Mouse (Mus musculus) intestine, embryonic 14.5 days (tissue): ENCODE results near the gene Dmrta2. TPM values are rescaled to one million over a fixed set of nuclear protein-coding genes. Genes with fewer than 3 reads are reported as not detected.

Experiments used
- ATAC-seq: fragments of 200-750 bp; cut with Nextera tagmentation; replicated peaks from 2 replicates; pipeline ENCODE4 v1.8.0; 2017; ENCODE audit warnings: low read depth, moderate number of reproducible peaks, moderate TSS enrichment, moderate library complexity; ENCODE audit not compliant: low FRiP score, low TSS enrichment
- DNase-seq: peaks from one replicate; pipeline ENCODE4 v3.0.0-alpha.2; 2018; ENCODE audit warnings: low spot score
- H3K27ac ChIP-seq: fragments of 300-500 bp; sonication (generic); 2 replicates; pipeline ENCODE4 v1.5.1; 2014; ENCODE audit warnings: low read depth, mild to moderate bottlenecking, control low read depth
- H3K27me3 ChIP-seq: fragments of 300-500 bp; sonication (generic); replicated peaks from 2 replicates; pipeline ENCODE4 v1.6.1; 2014; ENCODE audit warnings: low read length, control low read depth; ENCODE audit not compliant: control insufficient read depth, insufficient read depth
- H3K36me3 ChIP-seq: fragments of 300-500 bp; sonication (generic); 2 replicates; pipeline ENCODE4 v1.6.1; 2014; ENCODE audit warnings: low read length, control low read depth; ENCODE audit not compliant: control insufficient read depth, insufficient read depth
- H3K4me1 ChIP-seq: fragments of 300-500 bp; sonication (generic); replicated peaks from 2 replicates; pipeline ENCODE4 v1.6.1; 2014; ENCODE audit warnings: low read length, control low read depth, mixed read lengths; ENCODE audit not compliant: control insufficient read depth, insufficient read depth
- H3K4me2 ChIP-seq: fragments of 300-500 bp; sonication (generic); 2 replicates; pipeline ENCODE4 v1.6.1; 2014; ENCODE audit warnings: low read length
- H3K4me3 ChIP-seq: fragments of 300-500 bp; sonication (generic); 2 replicates; pipeline ENCODE4 v1.5.1; 2014; ENCODE audit warnings: low read depth, low read length, control low read depth, mixed read lengths
- H3K9ac ChIP-seq: fragments of 300-500 bp; sonication (generic); 2 replicates; pipeline ENCODE4 v1.6.1; 2014; ENCODE audit warnings: mild to moderate bottlenecking, low read length
- H3K9me3 ChIP-seq: fragments of 300-500 bp; sonication (generic); 2 replicates; pipeline ENCODE4 v1.6.1; 2016; ENCODE audit warnings: low read length, control low read depth; ENCODE audit not compliant: control insufficient read depth
- WGBS: fragments of 180-500 bp; shearing (Covaris S2); extraction: QIAGEN DNeasy Blood & Tissue Kit; methylation state at CpG from one replicate; pipeline ENCODE4 v1.1.7; 2014; 5-methylcytosine and 5-hydroxymethylcytosine counted together
- polyA plus RNA-seq: library from polyadenylated mRNA; unstranded; fragments of >200 nt; fragmentation: Nextera tagmentation; extraction: Ambion mirVana; gene quantifications from 2 replicates; pipeline ENCODE4 v1.2.1, GENCODE M21; 2014

Gene Dmrta2
- 0.05 and 0.08 TPM in 2 replicates for polyA plus RNA-seq

- WGBS, result 1% methylated on average over 64 of the region's 64 CpGs
- ATAC-seq, result 0 out of 2 replicates have a peak, but pooled peaks have one; percentile 12
- H3K9me3 ChIP-seq, result no peaks in the 10 kb centered on the region
- peak within 1 kb of the TSS; percentile 27 for H3K4me3 ChIP-seq
- H3K27ac ChIP-seq, result no peak within 1 kb of the TSS
- H3K27me3 ChIP-seq, result peaks cover 100% of the 10 kb centered on the region
- H3K4me2 ChIP-seq, result peak within 1 kb of the TSS; percentile 49
- H3K4me1 ChIP-seq, result peaks cover 15% of the 10 kb centered on the region; the same call in 1 of the 2 replicates
- peak; percentile 76 for DNase-seq
- H3K36me3 ChIP-seq, result no peaks in the 10 kb centered on the region
- no peak within 1 kb of the TSS for H3K9ac ChIP-seq
Observed at GRCm38 (mm10) chr4:109977148-109978067, at the start of gene Dmrta2. TSS of gene Dmrta2 (plus strand) at chr4:109978053.

GRCm38 (mm10) chr4:109929058-109929457 is 48.8 kb upstream of the Dmrta2 start:
- Histone ChIP-seq H3K36me3 (no peaks in the 10 kb centered on the region), H3K4me2 (no peak overlapping the region), H3K4me1 (no peaks in the 10 kb centered on the region), H3K27me3 (no peaks in the 10 kb centered on the region), H3K4me3 (no peak overlapping the region), H3K27ac (no peak overlapping the region), H3K9ac (no peak overlapping the region), H3K9me3 (no peaks in the 10 kb centered on the region)
- WGBS, result 91% methylated on average over 1 of the region's 1 CpGs
- ATAC-seq, result no peak
- no peak for DNase-seq

- Histone ChIP-seq H3K27ac (no peak overlapping the region), H3K9ac (no peak overlapping the region), H3K4me3 (no peak overlapping the region), H3K36me3 (peaks cover under 1% of the 10 kb centered on the region; the same call in 1 of the 2 replicates), H3K4me2 (no peak overlapping the region), H3K27me3 (no peaks in the 10 kb centered on the region), H3K9me3 (no peaks in the 10 kb centered on the region), H3K4me1 (no peaks in the 10 kb centered on the region)
- DNase-seq (no peak), ATAC-seq (no peak)
- WGBS, result 100% methylated on average over 1 of the region's 1 CpGs
Observed at GRCm38 (mm10) chr4:109930445-109930844, 47.4 kb upstream of the Dmrta2 start.

GRCm38 (mm10) chr4:109930935-109931334 is 46.9 kb upstream of the Dmrta2 start:
- Histone ChIP-seq H3K27me3 (no peaks in the 10 kb centered on the region), H3K9ac (no peak overlapping the region), H3K9me3 (no peaks in the 10 kb centered on the region), H3K36me3 (peaks cover 6% of the 10 kb centered on the region; the same call in 1 of the 2 replicates), H3K4me2 (no peak overlapping the region), H3K27ac (no peak overlapping the region), H3K4me1 (no peaks in the 10 kb centered on the region), H3K4me3 (no peak overlapping the region)
- WGBS, result 90% methylated on average over 1 of the region's 1 CpGs
- no peak for ATAC-seq
- no peak for DNase-seq

GRCm38 (mm10) chr4:109936557-109936956 is 41.3 kb upstream of the Dmrta2 start:
- Histone ChIP-seq H3K36me3 (peaks cover 8% of the 10 kb centered on the region; the same call in 1 of the 2 replicates), H3K4me3 (no peak overlapping the region), H3K27ac (no peak overlapping the region), H3K27me3 (no peaks in the 10 kb centered on the region), H3K4me1 (no peaks in the 10 kb centered on the region), H3K9me3 (no peaks in the 10 kb centered on the region), H3K9ac (no peak overlapping the region), H3K4me2 (no peak overlapping the region)
- no peak for ATAC-seq
- WGBS, result 91% methylated on average over 3 of the region's 3 CpGs
- DNase-seq, result no peak

GRCm38 (mm10) chr4:109939291-109939690 is 38.6 kb upstream of the Dmrta2 start:
- ATAC-seq (no peak), DNase-seq (no peak)
- H3K4me3 ChIP-seq, result no peak overlapping the region
- no peaks in the 10 kb centered on the region for H3K4me1 ChIP-seq
- no peak overlapping the region for H3K9ac ChIP-seq
- peaks cover 8% of the 10 kb centered on the region; the same call in 1 of the 2 replicates for H3K36me3 ChIP-seq
- no peaks in the 10 kb centered on the region for H3K27me3 ChIP-seq
- H3K27ac ChIP-seq, result no peak overlapping the region
- no peaks in the 10 kb centered on the region for H3K9me3 ChIP-seq
- no peak overlapping the region for H3K4me2 ChIP-seq

GRCm38 (mm10) chr4:109945554-109945953 is 32.3 kb upstream of the Dmrta2 start:
- Histone ChIP-seq H3K4me1 (no peaks in the 10 kb centered on the region), H3K4me2 (no peak overlapping the region), H3K4me3 (no peak overlapping the region), H3K27me3 (no peaks in the 10 kb centered on the region), H3K9ac (no peak overlapping the region), H3K9me3 (no peaks in the 10 kb centered on the region), H3K27ac (no peak overlapping the region), H3K36me3 (no peaks in the 10 kb centered on the region)
- WGBS, result 91% methylated on average over 1 of the region's 1 CpGs
- ATAC-seq, result no peak
- no peak for DNase-seq

GRCm38 (mm10) chr4:109949307-109949706 is 28.5 kb upstream of the Dmrta2 start:
- WGBS, result 94% methylated on average over 3 of the region's 3 CpGs
- no peaks in the 10 kb centered on the region for H3K36me3 ChIP-seq
- ATAC-seq, result no peak
- no peak overlapping the region for H3K4me2 ChIP-seq
- no peak for DNase-seq
- H3K27me3 ChIP-seq, result no peaks in the 10 kb centered on the region
- no peak overlapping the region for H3K9ac ChIP-seq
- H3K4me3 ChIP-seq, result no peak overlapping the region
- no peaks in the 10 kb centered on the region for H3K4me1 ChIP-seq
- no peak overlapping the region for H3K27ac ChIP-seq
- no peaks in the 10 kb centered on the region for H3K9me3 ChIP-seq
